Mouse (Mus musculus): Measurements from ENCODE around the gene Cmtm4. TPM values are rescaled to one million over a fixed set of nuclear protein-coding genes. Genes with fewer than 3 reads are reported as not detected.
A peak's percentile ranks its signal among the peaks of the same experiment; 100 is the strongest.
"Not testable (repeated sequence)": the region's sequence is repeated elsewhere in the genome, so short reads cannot be mapped to it uniquely, and the experiment has no call there.

Gene Cmtm4
- polyA plus RNA-seq, 1 experiment from 2014 or later = 2.5 TPM

DNA sequence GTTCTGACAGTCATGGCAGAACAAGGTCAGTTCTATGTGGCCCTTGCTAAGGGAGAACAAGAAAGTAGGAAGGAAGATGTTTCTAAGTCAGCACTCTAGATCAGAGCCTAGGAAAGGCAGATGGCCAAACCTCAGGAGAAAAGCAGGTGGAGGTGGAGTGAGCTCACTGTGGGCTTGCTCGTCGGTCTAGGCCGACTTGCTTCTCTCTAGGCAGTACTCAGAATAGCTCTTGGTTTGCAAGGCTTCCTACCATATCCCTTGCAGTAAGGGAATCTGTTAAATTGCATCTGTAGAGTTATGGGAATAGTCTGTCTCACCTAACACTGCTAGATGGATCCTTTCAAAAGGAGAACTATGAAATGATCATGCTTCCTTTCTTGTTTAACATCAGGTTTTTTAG lies 83.6 kb downstream of the Cmtm4 start:
- WGBS = 95% methylated on average over 3 of the region's 3 CpGs
- not testable (repeated sequence) for H3K27me3 ChIP-seq (ENCODE audit: poor library complexity, severe bottlenecking); H3K4me3 ChIP-seq

DNA sequence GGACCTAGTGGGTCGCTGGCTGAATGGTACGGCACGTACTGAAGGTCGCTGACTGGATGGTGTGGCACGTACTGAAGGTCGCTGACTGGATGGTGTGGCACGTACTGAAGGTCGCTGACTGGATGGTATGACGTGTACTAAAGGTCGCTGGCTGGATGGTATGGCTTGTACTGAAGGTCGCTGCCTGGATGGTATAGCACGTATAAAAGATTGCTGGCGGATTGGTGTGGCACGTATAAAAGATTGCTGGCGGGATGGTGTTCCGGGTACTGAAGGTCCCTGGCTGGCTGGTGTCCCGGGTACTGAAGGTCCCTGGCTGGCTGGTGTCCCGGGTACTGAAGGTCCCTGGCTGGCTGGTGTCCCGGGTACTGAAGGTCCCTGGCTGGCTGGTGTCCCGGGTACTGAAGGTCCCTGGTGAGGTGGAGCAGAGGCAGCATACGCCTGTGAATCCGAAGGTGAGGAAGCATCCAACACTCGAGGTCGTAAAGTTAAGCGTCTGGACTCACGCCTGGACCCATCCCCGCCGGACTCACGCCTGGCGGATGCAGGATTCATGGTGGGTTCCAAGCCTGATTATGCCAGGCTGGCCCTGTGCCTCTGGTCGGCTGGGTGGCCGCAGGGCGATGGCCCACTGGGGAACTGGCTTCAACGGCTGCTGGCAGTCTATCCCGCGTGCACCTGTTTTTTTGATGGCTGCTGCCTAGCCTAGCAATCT lies 86.0 kb downstream of the Cmtm4 start, which contains the start of the genes Gm45711 and Cmtm1:
TSS of gene Gm45711 (minus strand) at position 641 of the 715 bp plus-strand sequence.
TSS of gene Cmtm1 (minus strand) at position 705 of the 715 bp plus-strand sequence.
- WGBS = 91% methylated on average over 36 of the region's 36 CpGs

More for the DNA sequence above, 83.6 kb downstream of the Cmtm4 start:
- H3K4me1 ChIP-seq; DNase-seq (ENCODE audit: extremely low spot score, low spot score); H3K27ac ChIP-seq; H3K9me3 ChIP-seq; H3K36me3 ChIP-seq (replicated peaks): not testable (repeated sequence)

DNA sequence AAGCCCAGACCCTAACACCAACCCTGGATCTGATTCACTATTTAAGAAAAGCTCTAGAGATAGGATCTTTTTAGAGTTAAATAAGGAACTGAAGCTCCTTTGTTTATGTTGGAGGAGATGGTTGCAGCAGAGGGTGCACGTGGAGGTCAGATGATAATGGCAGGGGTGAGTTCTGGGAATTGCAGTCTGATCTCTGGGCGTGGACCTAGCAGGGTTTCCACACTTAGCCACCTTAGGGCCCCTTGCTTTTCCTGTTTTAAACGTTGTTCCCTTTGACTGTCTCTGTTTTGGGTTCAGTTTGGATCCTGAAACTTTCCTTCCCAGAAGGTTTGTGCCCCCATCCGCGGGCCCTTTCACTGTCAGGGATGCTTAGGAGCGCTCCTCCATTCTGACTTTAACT lies 87.3 kb downstream of the Cmtm4 start:
- H3K4me3 ChIP-seq; H3K27me3 ChIP-seq (ENCODE audit: poor library complexity, severe bottlenecking); H3K9me3 ChIP-seq; DNase-seq (ENCODE audit: extremely low spot score, low spot score); H3K4me1 ChIP-seq; H3K36me3 ChIP-seq (replicated peaks); H3K27ac ChIP-seq: not testable (repeated sequence)
- 66% methylated on average over 6 of the region's 6 CpGs for WGBS

More for the DNA sequence above, 86.0 kb downstream of the Cmtm4 start, which contains the start of the genes Gm45711 and Cmtm1:
- not testable (repeated sequence) for H3K9me3 ChIP-seq; H3K4me1 ChIP-seq; H3K27me3 ChIP-seq (ENCODE audit: poor library complexity, severe bottlenecking); H3K36me3 ChIP-seq (replicated peaks); DNase-seq (ENCODE audit: extremely low spot score, low spot score); H3K4me3 ChIP-seq; H3K27ac ChIP-seq

DNA sequence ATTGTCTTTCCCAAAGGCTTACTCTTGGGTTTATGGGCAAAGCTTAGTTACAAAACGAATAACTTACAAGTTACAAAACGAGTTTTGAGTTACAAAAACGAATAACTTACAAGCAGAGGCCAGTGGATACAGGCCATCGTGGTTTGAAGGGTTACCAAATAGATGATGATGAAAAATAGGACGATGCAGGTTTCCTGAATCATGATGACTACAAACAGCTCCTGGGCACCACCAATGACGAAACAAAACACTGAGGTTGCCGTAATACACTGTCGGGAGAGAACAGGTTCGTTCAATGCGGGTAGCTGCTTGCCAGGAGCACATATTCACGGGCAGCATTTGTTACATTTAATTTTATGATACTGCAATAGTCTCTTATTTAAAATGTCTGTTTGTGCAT lies 90.6 kb downstream of the Cmtm4 start:
- Histone ChIP-seq H3K36me3 (replicated peaks) (no peaks in the 10 kb centered on the region), H3K27ac (no peak overlapping the region), H3K9me3 (no peaks in the 10 kb centered on the region), H3K4me1 (peaks cover 21% of the 10 kb centered on the region), H3K4me3 (no peak overlapping the region), H3K27me3 (ENCODE audit: poor library complexity, severe bottlenecking) (no peaks in the 10 kb centered on the region)
- DNase-seq (ENCODE audit: extremely low spot score, low spot score) = no peak
- WGBS = 92% methylated on average over 11 of the region's 11 CpGs

DNA sequence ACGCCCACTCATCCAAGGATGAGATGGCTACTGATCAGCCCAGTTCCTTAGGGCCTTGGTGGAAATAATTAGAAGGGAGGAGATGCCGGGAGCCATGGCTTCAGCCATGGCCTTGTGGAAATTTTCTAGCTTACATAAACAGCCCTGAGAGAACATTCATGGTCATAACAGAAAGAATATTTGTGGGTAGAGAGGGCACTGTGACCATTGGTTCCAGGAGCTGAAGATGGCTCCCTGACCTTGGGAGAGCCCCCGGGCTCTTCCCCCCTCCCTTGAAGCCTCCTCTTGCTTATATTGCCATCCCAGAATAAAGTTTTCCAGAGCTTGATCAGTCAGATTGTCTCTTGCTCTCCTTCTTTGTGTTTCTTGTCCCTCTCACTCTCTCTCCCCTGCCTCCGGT lies 93.1 kb downstream of the Cmtm4 start:
- H3K4me1 ChIP-seq = peaks cover 23% of the 10 kb centered on the region
- not testable (repeated sequence) for H3K36me3 ChIP-seq (replicated peaks); H3K9me3 ChIP-seq; H3K4me3 ChIP-seq; H3K27ac ChIP-seq; H3K27me3 ChIP-seq (ENCODE audit: poor library complexity, severe bottlenecking); DNase-seq (ENCODE audit: extremely low spot score, low spot score)
- WGBS = 91% methylated on average over 4 of the region's 4 CpGs

DNA sequence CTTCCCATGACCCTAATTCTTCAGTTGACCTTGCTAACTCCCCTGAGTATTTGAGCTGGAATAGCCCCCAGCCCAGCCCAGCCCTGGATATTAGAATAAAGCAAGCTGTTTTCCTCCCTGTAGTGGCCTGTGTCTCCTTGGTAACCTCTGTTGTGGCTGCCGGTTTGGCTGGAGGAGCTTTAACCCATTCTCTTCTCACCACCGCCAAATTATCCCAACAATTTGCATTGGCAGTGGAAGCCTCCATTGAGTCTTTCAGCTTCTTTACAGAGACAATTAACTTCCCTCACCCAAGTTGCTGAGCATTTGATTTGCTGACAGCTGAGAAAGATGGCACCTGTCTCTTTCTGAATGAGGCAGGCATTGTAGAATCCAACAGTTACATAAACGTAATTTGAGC lies 94.0 kb downstream of the Cmtm4 start:
- 15% methylated on average over 3 of the region's 3 CpGs for WGBS
- peaks cover 23% of the 10 kb centered on the region for H3K4me1 ChIP-seq
- not testable (repeated sequence) for H3K4me3 ChIP-seq; H3K27ac ChIP-seq; H3K36me3 ChIP-seq (replicated peaks); H3K9me3 ChIP-seq; H3K27me3 ChIP-seq (ENCODE audit: poor library complexity, severe bottlenecking)
- peak; percentile 55 for DNase-seq (ENCODE audit: extremely low spot score, low spot score)

Other genes starting within 250 kb of the Cmtm4 start
- gene Bean1, start 225.4 kb downstream of the Cmtm4 start, polyA plus RNA-seq (2016; fragmentation: Nextera tagmentation; extraction: Ambion mirVana) = 0.09 TPM in 1 of 2 replicates, not detected in the other
- 25.7 and 25.8 TPM in 2 replicates for gene Tk2, start 147.2 kb downstream of the Cmtm4 start, polyA plus RNA-seq (2016; fragmentation: Nextera tagmentation; extraction: Ambion mirVana)
- gene Cklf, start 144.9 kb downstream of the Cmtm4 start, polyA plus RNA-seq (2016; fragmentation: Nextera tagmentation; extraction: Ambion mirVana) = 39.4 and 41.7 TPM in 2 replicates
- gene Cmtm2a, start 102.6 kb downstream of the Cmtm4 start, polyA plus RNA-seq (2016; fragmentation: Nextera tagmentation; extraction: Ambion mirVana) = not detected in 2 replicates
- not detected in 2 replicates for gene Gm45711, start 85.7 kb downstream of the Cmtm4 start, polyA plus RNA-seq (2016; fragmentation: Nextera tagmentation; extraction: Ambion mirVana)
- gene Cmtm1, start 85.7 kb downstream of the Cmtm4 start, polyA plus RNA-seq (2016; fragmentation: Nextera tagmentation; extraction: Ambion mirVana) = not detected in 2 replicates
- not detected in 2 replicates for gene Gm11020, start 74.2 kb downstream of the Cmtm4 start, polyA plus RNA-seq (2016; fragmentation: Nextera tagmentation; extraction: Ambion mirVana)
- not detected in 2 replicates for gene Cmtm2b, start 73.6 kb downstream of the Cmtm4 start, polyA plus RNA-seq (2016; fragmentation: Nextera tagmentation; extraction: Ambion mirVana)
- gene Cmtm3, start 56.4 kb downstream of the Cmtm4 start, polyA plus RNA-seq (2016; fragmentation: Nextera tagmentation; extraction: Ambion mirVana) = 68.5 and 70.9 TPM in 2 replicates
- gene Dync1li2, start 47.2 kb upstream of the Cmtm4 start, polyA plus RNA-seq (2016; fragmentation: Nextera tagmentation; extraction: Ambion mirVana) = 81.5 and 81.9 TPM in 2 replicates
- gene Terb1, start 114.1 kb upstream of the Cmtm4 start, polyA plus RNA-seq (2016; fragmentation: Nextera tagmentation; extraction: Ambion mirVana) = 0.10 TPM in 2 replicates
- gene Nae1, start 138.8 kb upstream of the Cmtm4 start, polyA plus RNA-seq (2016; fragmentation: Nextera tagmentation; extraction: Ambion mirVana) = 133 and 146 TPM in 2 replicates
- 1.1 and 1.3 TPM in 2 replicates for gene Car7, start 138.9 kb upstream of the Cmtm4 start, polyA plus RNA-seq (2016; fragmentation: Nextera tagmentation; extraction: Ambion mirVana)
- gene Pdp2, start 195.6 kb upstream of the Cmtm4 start, polyA plus RNA-seq (2016; fragmentation: Nextera tagmentation; extraction: Ambion mirVana) = 14.2 and 14.6 TPM in 2 replicates
- not detected in 2 replicates for gene Cdh16, start 228.6 kb upstream of the Cmtm4 start, polyA plus RNA-seq (2016; fragmentation: Nextera tagmentation; extraction: Ambion mirVana)
- gene Rrad, start 235.5 kb upstream of the Cmtm4 start, polyA plus RNA-seq (2016; fragmentation: Nextera tagmentation; extraction: Ambion mirVana) = 1.1 and 1.5 TPM in 2 replicates
- 97.5 and 102 TPM in 2 replicates for gene Ciao2b, start 246.2 kb upstream of the Cmtm4 start, polyA plus RNA-seq (2016; fragmentation: Nextera tagmentation; extraction: Ambion mirVana)